Mouse (Mus musculus) midbrain, embryonic 11.5 days (tissue): ENCODE measurements around the gene Myadm. TPM values are rescaled to one million over a fixed set of nuclear protein-coding genes. Genes with fewer than 3 reads are reported as not detected.

Experiments
- ATAC-seq: fragments of 200-750 bp; cut with Nextera tagmentation; 2 replicates; pipeline ENCODE4 v1.8.0; 2017; ENCODE audit warnings: moderate TSS enrichment, moderate library complexity; ENCODE audit not compliant: low FRiP score
- DNase-seq: peaks from one replicate; pipeline ENCODE4 v3.0.0; 2015; ENCODE audit warnings: low spot score; ENCODE audit errors: missing footprints
- H3K27ac ChIP-seq: fragments of 300-500 bp; sonication (generic); 2 replicates; pipeline ENCODE4 v1.5.1; 2014; ENCODE audit warnings: low read depth, low read length
- H3K27me3 ChIP-seq: fragments of 300-500 bp; sonication (generic); 2 replicates; pipeline ENCODE4 v1.6.1; 2014; ENCODE audit warnings: mild to moderate bottlenecking, low read length, moderate library complexity, mixed read lengths; ENCODE audit not compliant: control insufficient read depth, insufficient read depth
- H3K36me3 ChIP-seq: fragments of 300-500 bp; sonication (generic); 2 replicates; pipeline ENCODE4 v1.6.1; 2014; ENCODE audit warnings: mild to moderate bottlenecking, low read length, moderate library complexity, mixed read lengths; ENCODE audit not compliant: control insufficient read depth, insufficient read depth
- H3K4me1 ChIP-seq: fragments of 300-500 bp; sonication (generic); 2 replicates; pipeline ENCODE4 v1.6.1; 2014; ENCODE audit warnings: low read length; ENCODE audit not compliant: control insufficient read depth, insufficient read depth
- H3K4me2 ChIP-seq: fragments of 300-500 bp; sonication (generic); 2 replicates; pipeline ENCODE4 v1.6.1; 2014; ENCODE audit warnings: mild to moderate bottlenecking, moderate library complexity
- H3K4me3 ChIP-seq: fragments of 300-500 bp; sonication (generic); 2 replicates; pipeline ENCODE4 v1.5.1; 2014; ENCODE audit warnings: low read depth, low read length
- H3K9ac ChIP-seq: fragments of 300-500 bp; sonication (generic); 2 replicates; pipeline ENCODE4 v1.6.1; 2014; ENCODE audit warnings: low read length
- H3K9me3 ChIP-seq: fragments of 300-500 bp; sonication (generic); 2 replicates; pipeline ENCODE4 v1.6.1; 2016; ENCODE audit warnings: low read length; ENCODE audit not compliant: control insufficient read depth
- WGBS: fragments of 180-500 bp; shearing (Covaris S2); extraction: QIAGEN DNeasy Blood & Tissue Kit; methylation state at CpG from one replicate; pipeline ENCODE4 v1.1.7; 2014; 5-methylcytosine and 5-hydroxymethylcytosine counted together
- polyA plus RNA-seq: library from polyadenylated mRNA; unstranded; fragments of >200 nt; fragmentation: Nextera tagmentation; extraction: Ambion mirVana; gene quantifications from 2 replicates; pipeline ENCODE4 v1.2.1, GENCODE M21; 2014

Gene Myadm
- polyA plus RNA-seq, 1 experiment from 2014 or later, result 38.1 TPM

DNA sequence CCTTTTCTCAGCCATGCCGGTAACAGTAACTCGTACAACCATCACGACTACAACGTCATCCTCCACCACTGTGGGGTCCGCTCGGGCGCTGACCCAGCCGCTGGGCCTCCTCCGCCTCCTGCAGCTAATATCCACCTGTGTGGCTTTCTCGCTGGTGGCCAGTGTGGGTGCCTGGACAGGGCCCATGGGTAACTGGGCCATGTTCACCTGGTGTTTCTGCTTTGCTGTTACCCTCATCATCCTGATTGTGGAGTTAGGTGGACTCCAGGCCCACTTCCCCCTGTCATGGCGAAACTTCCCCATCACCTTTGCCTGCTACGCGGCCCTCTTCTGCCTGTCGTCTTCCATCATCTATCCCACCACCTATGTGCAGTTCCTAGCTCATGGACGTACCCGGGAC is 7.8 kb downstream of the Myadm start:
- Histone ChIP-seq H3K27ac (no peak overlapping the region), H3K4me3 (no peak overlapping the region), H3K9ac (no peak overlapping the region), H3K4me1 (peaks cover 4% of the 10 kb centered on the region), H3K36me3 (peaks cover 3% of the 10 kb centered on the region; the same call in 1 of the 2 replicates), H3K4me2 (no peak overlapping the region), H3K27me3 (peaks cover 9% of the 10 kb centered on the region), H3K9me3 (no peaks in the 10 kb centered on the region)
- 95% methylated on average over 16 of the region's 16 CpGs for WGBS
- ATAC-seq, result no peak
- DNase-seq, result peak; percentile 39

DNA sequence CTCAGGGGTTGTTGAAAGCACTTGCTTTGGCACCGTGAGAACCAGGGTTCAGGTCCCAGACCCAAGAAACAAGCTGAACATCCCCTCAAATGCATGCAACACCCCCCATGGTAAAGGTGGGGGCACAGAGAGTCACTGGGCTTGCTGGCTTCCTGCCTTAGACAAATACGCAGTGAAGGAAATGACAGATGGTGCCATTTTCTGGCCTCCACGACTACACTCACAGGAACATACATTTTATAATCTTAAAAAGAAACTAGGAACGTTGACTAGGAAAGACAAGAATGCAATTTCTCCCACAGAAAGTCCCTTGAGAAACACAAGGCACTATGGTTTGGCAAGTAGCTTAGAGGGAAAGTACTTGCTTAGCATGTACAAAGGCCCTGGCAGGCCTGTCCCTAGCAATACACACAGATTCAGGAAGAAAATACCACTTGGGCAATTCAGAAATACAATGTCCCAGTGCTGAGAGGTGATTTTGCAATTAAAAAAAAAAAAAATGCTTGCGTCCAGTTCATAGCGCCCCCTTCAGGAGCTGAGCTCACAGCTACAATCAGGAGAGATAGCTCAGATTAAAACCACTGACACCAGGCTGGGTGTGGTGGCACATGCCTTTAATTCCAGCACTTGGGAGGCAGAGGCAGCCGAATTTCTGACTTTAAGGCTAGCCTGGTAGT is 11.2 kb downstream of the Myadm start:
- Histone ChIP-seq H3K9ac (no peak overlapping the region), H3K4me1 (peaks cover 24% of the 10 kb centered on the region), H3K9me3 (no peaks in the 10 kb centered on the region), H3K36me3 (peaks cover 3% of the 10 kb centered on the region; the same call in 1 of the 2 replicates), H3K27me3 (peaks cover 31% of the 10 kb centered on the region), H3K4me3 (no peak overlapping the region), H3K4me2 (no peak overlapping the region), H3K27ac (no peak overlapping the region)
- 58% methylated on average over 7 of the region's 7 CpGs for WGBS
- DNase-seq (peak; percentile 82), ATAC-seq (no peak)

DNA sequence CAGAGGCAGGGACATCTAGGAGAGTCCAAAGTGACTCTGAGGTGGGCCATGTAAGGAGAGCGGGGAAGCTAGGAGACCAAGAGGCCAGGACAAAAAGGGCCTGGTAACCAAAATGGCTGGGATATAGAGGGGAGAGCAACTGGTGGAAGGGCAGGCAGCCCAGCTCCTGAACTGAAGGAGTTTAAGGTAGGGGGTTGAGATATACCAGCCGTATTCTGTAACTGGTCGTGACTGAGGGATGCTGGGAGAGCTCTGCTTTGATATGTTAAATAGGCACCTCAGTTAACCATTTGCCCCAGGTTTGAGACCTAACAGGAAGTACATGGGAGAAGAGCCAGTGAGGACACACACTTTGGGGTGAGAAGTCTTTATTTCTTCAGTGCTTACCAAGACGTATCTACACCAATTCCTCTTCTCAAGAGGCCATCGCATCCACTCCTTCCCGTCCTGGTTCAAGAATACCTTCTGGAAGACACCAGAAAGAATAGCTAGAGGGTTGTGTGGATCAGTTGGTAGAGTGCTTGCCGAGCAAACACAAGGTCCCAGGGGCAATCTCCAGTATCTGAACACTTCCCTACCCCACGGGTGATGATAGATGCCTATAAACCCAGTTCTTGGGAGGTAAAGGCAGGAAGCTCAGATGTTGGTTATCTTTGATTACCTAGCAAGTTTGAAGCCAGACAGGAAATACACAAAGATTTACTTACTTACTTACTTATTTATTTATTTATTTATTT is 12.2 kb downstream of the Myadm start:
- peak; percentile 82 for DNase-seq
- peaks cover 24% of the 10 kb centered on the region for H3K4me1 ChIP-seq
- H3K27me3 ChIP-seq, result peaks cover 31% of the 10 kb centered on the region

DNA sequence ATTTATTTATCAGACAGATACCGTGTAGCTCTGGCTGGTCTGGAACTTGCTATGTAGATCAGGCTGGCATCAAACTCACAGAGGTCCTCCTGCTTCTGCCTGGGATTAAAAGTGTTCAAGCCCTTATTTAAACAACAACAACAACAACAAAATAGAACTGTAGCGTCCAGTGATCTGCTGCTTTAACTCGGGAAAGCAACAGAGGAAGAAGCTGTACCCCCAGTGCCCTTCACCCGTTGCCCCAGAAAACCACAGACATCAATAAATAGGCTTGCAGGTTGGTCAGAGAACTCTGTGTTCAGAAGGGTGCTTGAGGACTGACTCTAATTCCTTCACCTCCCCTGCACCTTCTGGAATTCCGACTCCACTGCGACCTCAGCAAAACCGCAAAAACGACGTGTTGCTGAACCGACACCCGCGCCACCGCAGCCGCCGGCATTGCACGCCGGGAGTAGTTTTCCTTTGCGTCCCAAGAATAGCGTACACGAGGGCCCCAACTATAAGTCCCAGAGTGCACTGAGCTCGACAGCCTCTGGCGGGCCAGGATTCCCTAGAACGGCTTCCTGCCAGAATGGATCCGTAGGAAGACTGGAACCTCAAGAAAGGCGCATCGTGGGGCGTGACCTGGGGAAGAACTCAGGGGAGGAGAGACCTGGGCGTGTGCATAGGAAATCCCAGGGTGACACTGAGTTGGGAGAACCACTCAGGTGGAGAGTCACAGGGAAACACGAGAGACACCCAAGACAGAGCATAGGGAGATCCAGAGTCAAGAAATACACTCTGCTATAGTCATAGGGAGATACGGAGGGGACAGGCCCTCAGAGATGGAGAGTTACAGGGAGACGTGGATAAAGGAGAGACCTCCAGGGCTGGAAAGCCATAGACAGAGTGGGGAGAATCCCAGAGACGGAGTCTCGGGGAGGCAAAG is 13.0 kb downstream of the Myadm start:
- H3K4me2 ChIP-seq, result peak overlapping the region; percentile 69
- H3K36me3 ChIP-seq, result peaks cover 2% of the 10 kb centered on the region; the same call in 1 of the 2 replicates
- peaks cover 31% of the 10 kb centered on the region for H3K27me3 ChIP-seq
- WGBS, result 8% methylated on average over 33 of the region's 33 CpGs
- peak overlapping the region; percentile 38 for H3K4me3 ChIP-seq
- no peak overlapping the region for H3K27ac ChIP-seq
- peak; percentile 17; the same call in 1 of the 2 replicates for ATAC-seq
- H3K9me3 ChIP-seq, result no peaks in the 10 kb centered on the region
- DNase-seq, result peak; percentile 92
- H3K9ac ChIP-seq, result peak overlapping the region; percentile 43
- peaks cover 24% of the 10 kb centered on the region for H3K4me1 ChIP-seq

More for the DNA sequence above, 12.2 kb downstream of the Myadm start:
- peaks cover 3% of the 10 kb centered on the region; the same call in 1 of the 2 replicates for H3K36me3 ChIP-seq
- 74% methylated on average over 8 of the region's 8 CpGs for WGBS
- H3K9ac ChIP-seq, result no peak overlapping the region
- ATAC-seq, result no peak
- H3K4me3 ChIP-seq, result no peak overlapping the region
- H3K27ac ChIP-seq, result no peak overlapping the region
- no peaks in the 10 kb centered on the region for H3K9me3 ChIP-seq
- H3K4me2 ChIP-seq, result no peak overlapping the region

DNA sequence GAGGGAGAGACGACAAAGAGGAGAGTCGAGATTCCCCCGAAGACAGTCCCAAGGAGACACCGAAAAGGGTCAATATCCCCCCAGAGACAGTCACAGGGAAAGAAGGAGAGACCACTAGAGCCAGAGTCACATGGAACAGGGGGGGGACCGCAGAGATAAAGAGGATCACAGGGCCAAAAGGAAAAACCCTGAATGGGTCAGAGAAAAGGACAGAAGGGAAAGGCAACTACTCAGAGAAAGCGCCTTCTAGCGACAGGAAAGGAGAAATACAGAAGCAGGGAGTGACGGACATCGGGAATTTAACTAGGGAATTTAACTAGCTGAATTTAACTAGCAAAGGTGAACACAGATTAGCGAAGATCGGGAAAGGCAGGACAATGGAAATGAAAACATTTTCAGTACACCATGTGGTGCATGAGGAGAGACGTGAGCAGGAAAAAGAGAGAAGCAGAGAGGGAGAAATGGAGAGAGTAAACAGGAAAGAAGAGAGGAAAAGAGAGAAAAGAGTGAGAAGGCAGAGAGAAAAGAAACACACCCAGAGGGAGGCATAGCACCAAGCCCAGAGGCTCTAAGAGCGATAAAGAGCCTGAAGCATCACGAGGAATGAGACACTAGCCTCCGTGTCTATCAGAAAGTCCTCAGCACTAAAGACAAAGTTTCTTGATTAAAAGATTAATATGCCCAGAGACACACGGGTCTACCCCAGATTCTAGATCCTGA is 13.8 kb downstream of the Myadm start:
- Histone ChIP-seq H3K27ac (no peak overlapping the region), H3K27me3 (peaks cover 31% of the 10 kb centered on the region)
- ATAC-seq, result peak; percentile 2; the same call in 1 of the 2 replicates

DNA sequence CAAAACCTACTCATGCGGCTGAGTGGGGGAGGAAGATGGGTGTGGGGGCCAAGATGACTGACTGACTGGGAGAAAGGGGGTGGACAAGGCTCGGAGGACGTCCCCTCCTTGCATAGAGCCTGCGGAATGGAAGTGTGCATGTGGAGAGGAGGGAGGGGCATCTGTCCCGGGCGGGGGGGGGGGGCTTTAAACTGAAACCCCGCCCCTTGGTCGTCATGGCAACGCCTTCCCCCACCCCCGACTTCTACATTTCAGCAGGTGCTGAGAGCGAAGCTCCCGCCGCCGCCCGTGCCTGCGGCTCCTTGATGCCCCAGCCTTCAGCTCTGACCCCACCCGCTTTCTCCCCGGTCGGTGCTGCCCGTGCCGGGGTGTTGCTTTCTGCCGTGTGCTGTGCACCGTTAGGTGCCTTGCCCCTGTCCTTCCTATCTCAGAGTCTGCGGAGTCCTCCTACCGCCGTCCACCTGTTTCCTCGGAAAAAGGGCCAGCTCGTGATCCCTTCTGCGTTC is 14.4 kb downstream of the Myadm start:
- WGBS, result 2% methylated on average over 23 of the region's 29 CpGs
- ATAC-seq (peak; percentile 70), DNase-seq (peak; percentile 94)
- Histone ChIP-seq H3K9ac (peak overlapping the region; percentile 28; the same call in 1 of the 2 replicates), H3K4me1 (peaks cover 24% of the 10 kb centered on the region), H3K4me2 (peak overlapping the region; percentile 69), H3K9me3 (no peaks in the 10 kb centered on the region), H3K36me3 (no peaks in the 10 kb centered on the region), H3K4me3 (peak overlapping the region; percentile 38), H3K27ac (no peak overlapping the region), H3K27me3 (peaks cover 31% of the 10 kb centered on the region)

More for the DNA sequence above, 13.8 kb downstream of the Myadm start:
- WGBS, result 3% methylated on average over 16 of the region's 16 CpGs
- peak overlapping the region; percentile 43 for H3K9ac ChIP-seq
- peak overlapping the region; percentile 38 for H3K4me3 ChIP-seq
- peak; percentile 94 for DNase-seq
- peaks cover 24% of the 10 kb centered on the region for H3K4me1 ChIP-seq
- no peaks in the 10 kb centered on the region for H3K36me3 ChIP-seq
- no peaks in the 10 kb centered on the region for H3K9me3 ChIP-seq
- H3K4me2 ChIP-seq, result peak overlapping the region; percentile 69

DNA sequence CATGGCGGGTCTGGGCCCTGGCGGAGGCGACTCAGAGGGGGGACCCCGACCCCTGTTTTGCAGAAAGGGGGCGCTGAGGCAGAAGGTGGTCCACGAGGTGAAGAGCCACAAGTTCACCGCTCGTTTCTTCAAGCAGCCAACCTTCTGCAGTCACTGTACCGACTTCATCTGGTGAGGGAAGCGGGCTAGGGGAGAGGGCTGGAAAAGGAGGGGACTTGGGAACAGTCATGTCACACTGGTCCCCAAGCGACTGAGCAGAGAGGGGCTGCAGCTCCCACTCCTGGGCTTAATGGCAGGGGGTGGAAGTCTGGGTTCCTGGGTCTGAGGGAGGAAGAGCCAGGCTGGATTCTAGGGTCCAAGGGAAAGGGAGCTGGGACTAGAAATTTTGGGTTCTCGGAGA is 14.9 kb downstream of the Myadm start:
- WGBS, result 3% methylated on average over 12 of the region's 12 CpGs
- Histone ChIP-seq H3K27me3 (peaks cover 31% of the 10 kb centered on the region), H3K9ac (peak overlapping the region; percentile 28; the same call in 1 of the 2 replicates), H3K4me3 (peak overlapping the region; percentile 38), H3K36me3 (no peaks in the 10 kb centered on the region), H3K4me2 (peak overlapping the region; percentile 69), H3K4me1 (peaks cover 24% of the 10 kb centered on the region), H3K27ac (no peak overlapping the region), H3K9me3 (no peaks in the 10 kb centered on the region)
- ATAC-seq (peak; percentile 45), DNase-seq (no peak)

DNA sequence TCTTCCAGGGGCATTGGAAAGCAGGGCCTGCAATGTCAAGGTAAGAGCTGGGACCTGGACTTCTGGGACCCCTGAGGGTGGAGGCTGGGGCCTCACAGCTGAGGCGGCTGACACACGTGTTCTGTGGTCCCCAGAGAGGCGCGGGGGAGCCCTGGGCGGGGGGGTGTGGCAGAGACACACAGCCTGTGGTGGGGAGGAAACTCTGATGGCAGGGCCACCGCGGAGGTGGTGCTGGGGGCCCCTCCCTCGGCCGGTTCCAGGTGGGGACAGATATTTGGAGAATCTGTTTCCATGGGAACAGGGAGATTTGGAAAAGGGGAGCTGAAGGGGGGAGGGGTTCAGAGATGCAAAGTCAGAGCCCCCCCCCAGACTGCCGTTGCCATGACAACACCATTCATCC is 15.4 kb downstream of the Myadm start:
- DNase-seq (no peak), ATAC-seq (peak; percentile 45)
- H3K4me3 ChIP-seq, result peak overlapping the region; percentile 38
- H3K9me3 ChIP-seq, result no peaks in the 10 kb centered on the region
- H3K9ac ChIP-seq, result no peak overlapping the region
- 3% methylated on average over 10 of the region's 10 CpGs for WGBS
- peaks cover 31% of the 10 kb centered on the region for H3K27me3 ChIP-seq
- peaks cover 24% of the 10 kb centered on the region for H3K4me1 ChIP-seq
- no peaks in the 10 kb centered on the region for H3K36me3 ChIP-seq
- H3K27ac ChIP-seq, result no peak overlapping the region
- peak overlapping the region; percentile 69 for H3K4me2 ChIP-seq
